Mouse (Mus musculus) midbrain, postnatal 0 days (tissue): ENCODE data around the gene Rgs3. TPM values are rescaled to one million over a fixed set of nuclear protein-coding genes. Genes with fewer than 3 reads are reported as not detected.

Experiments
- ATAC-seq: fragments of 200-750 bp; cut with Nextera tagmentation; 2 replicates; pipeline ENCODE4 v1.8.0; 2017; ENCODE audit warnings: moderate number of reproducible peaks, mild to moderate bottlenecking, moderate TSS enrichment, moderate library complexity; ENCODE audit not compliant: low FRiP score
- DNase-seq: peaks from one replicate; pipeline ENCODE4 v3.0.0-alpha.2; 2015; ENCODE audit warnings: low spot score
- H3K27ac ChIP-seq: fragments of 300-500 bp; sonication (generic); 2 replicates; pipeline ENCODE4 v1.5.1; 2014; ENCODE audit warnings: low read depth, mild to moderate bottlenecking, low read length, mixed read lengths
- H3K27me3 ChIP-seq: fragments of 300-500 bp; sonication (generic); 2 replicates; pipeline ENCODE4 v1.6.1; 2014; ENCODE audit warnings: low read length, control low read depth, mixed read lengths; ENCODE audit not compliant: insufficient read depth
- H3K36me3 ChIP-seq: fragments of 300-500 bp; sonication (generic); 2 replicates; pipeline ENCODE4 v1.6.1; 2014; ENCODE audit warnings: low read length, control low read depth, mixed read lengths; ENCODE audit not compliant: insufficient read depth
- H3K4me1 ChIP-seq: fragments of 300-500 bp; sonication (generic); 2 replicates; pipeline ENCODE4 v1.6.1; 2014; ENCODE audit warnings: mild to moderate bottlenecking, control low read depth, antibody characterized with exemption, low read length, mixed read lengths; ENCODE audit not compliant: insufficient read depth
- H3K4me2 ChIP-seq: fragments of 300-500 bp; sonication (generic); 2 replicates; pipeline ENCODE4 v1.6.1; 2014; ENCODE audit warnings: low read depth, mild to moderate bottlenecking, low read length, mixed read lengths; ENCODE audit not compliant: poor library complexity, severe bottlenecking
- H3K4me3 ChIP-seq: fragments of 300-500 bp; sonication (generic); 2 replicates; pipeline ENCODE4 v1.5.1; 2014; ENCODE audit warnings: low read depth, mild to moderate bottlenecking, low read length, moderate library complexity
- H3K9ac ChIP-seq: fragments of 300-500 bp; sonication (generic); replicated peaks from 2 replicates; pipeline ENCODE4 v1.6.1; 2014; ENCODE audit warnings: mild to moderate bottlenecking, low read length, moderate library complexity, mixed read lengths; ENCODE audit not compliant: poor library complexity, severe bottlenecking
- H3K9me3 ChIP-seq: fragments of 300-500 bp; sonication (generic); 2 replicates; pipeline ENCODE4 v1.6.1; 2016; ENCODE audit warnings: low read length, control low read depth
- CTCF ChIP-seq: IDR thresholded peaks from 2 replicates; pipeline ENCODE4 v1.5.1; 2016; ENCODE audit warnings: antibody characterized with exemption, mild to moderate bottlenecking
- WGBS: fragments of 180-500 bp; shearing (Covaris S2); extraction: QIAGEN DNeasy Blood & Tissue Kit; methylation state at CpG from one replicate; pipeline ENCODE4 v1.1.7; 2014; 5-methylcytosine and 5-hydroxymethylcytosine counted together
- polyA plus RNA-seq: library from polyadenylated mRNA; unstranded; fragments of >200 nt; fragmentation: Nextera tagmentation; extraction: Ambion mirVana; gene quantifications from 2 replicates; pipeline ENCODE4 v1.2.1, GENCODE M21; 2015
- total RNA-seq: library from RNA; depleted of rRNA; stranded (reverse); fragments of >200 nt; gene quantifications from 2 replicates; pipeline ENCODE4 v1.2.3, GENCODE M21; 2014; rRNA removed

The Rgs3 gene
- total and polyA plus RNA-seq, 2 experiments from 2014 or later: 55.6 to 89.4 TPM

DNA sequence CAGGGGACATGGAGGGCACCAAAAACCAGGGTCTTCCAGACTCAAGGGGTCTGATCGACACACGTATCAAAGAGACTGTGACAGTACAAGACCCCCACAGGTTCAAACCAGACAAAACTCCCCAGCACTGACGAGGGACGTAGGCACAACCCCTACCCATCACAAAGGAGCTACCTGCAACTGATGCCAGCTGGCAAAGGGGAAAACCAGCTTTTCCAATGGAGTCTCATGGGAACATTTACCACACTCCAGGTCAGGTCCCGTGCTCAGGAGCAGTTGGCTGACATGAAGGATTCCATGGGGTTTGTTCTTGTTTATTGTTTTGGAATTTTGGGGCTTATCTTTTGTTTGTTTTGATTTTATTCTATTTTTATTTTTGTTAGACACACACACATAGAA, 181.4 kb downstream of the Rgs3 start:
- H3K4me2 ChIP-seq: no peak overlapping the region
- 72% methylated on average over 5 of the region's 5 CpGs for WGBS
- no peaks in the 10 kb centered on the region for H3K4me1 ChIP-seq
- no peaks in the 10 kb centered on the region for H3K9me3 ChIP-seq
- ATAC-seq (no peak), DNase-seq (no peak)
- no peak overlapping the region for H3K27ac ChIP-seq
- no peak for TF ChIP-seq CTCF
- no peak overlapping the region for H3K4me3 ChIP-seq
- H3K36me3 ChIP-seq: no peaks in the 10 kb centered on the region
- H3K9ac ChIP-seq: no peak overlapping the region
- H3K27me3 ChIP-seq: no peaks in the 10 kb centered on the region

DNA sequence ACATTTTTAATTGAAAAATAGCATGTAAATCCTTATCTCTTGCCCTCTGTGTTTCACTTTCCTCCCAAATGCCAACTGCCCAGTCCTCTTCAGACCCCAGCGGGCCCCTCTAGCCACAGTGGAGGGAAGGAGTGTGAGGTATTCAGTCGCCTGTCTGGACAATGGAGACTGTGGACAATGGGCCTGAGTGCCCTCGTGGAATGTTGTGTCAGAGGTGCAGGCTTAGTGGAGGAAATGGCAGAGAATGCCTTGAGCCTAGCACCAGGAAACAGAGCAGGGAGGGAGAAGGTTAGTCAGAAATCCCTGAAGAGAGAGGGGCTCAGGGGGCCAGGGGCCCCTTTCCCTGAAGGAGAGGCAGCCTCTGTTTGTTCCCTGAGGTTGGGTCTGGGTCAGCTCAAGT, 182.0 kb downstream of the Rgs3 start:
- no peak for DNase-seq
- no peaks in the 10 kb centered on the region for H3K36me3 ChIP-seq
- H3K4me1 ChIP-seq: no peaks in the 10 kb centered on the region
- no peak overlapping the region for H3K9ac ChIP-seq
- WGBS: 24% methylated on average over 3 of the region's 3 CpGs
- H3K4me3 ChIP-seq: no peak overlapping the region
- no peak for TF ChIP-seq CTCF
- no peak overlapping the region for H3K27ac ChIP-seq
- no peaks in the 10 kb centered on the region for H3K9me3 ChIP-seq
- ATAC-seq: no peak
- H3K27me3 ChIP-seq: no peaks in the 10 kb centered on the region
- no peak overlapping the region for H3K4me2 ChIP-seq

GRCm38 (mm10) chr4:62742885-62743760, 183.5 kb downstream of the Rgs3 start:
- 69% methylated on average over 14 of the region's 14 CpGs for WGBS
- Histone ChIP-seq H3K36me3 (no peaks in the 10 kb centered on the region), H3K4me2 (no peak overlapping the region), H3K9ac (no peak overlapping the region), H3K27me3 (no peaks in the 10 kb centered on the region), H3K9me3 (no peaks in the 10 kb centered on the region), H3K4me1 (no peaks in the 10 kb centered on the region), H3K4me3 (no peak overlapping the region), H3K27ac (no peak overlapping the region)
- DNase-seq (no peak), ATAC-seq (no peak)
- no peak for TF ChIP-seq CTCF

GRCm38 (mm10) chr4:62744534-62744956, 184.9 kb downstream of the Rgs3 start:
- 61% methylated on average over 10 of the region's 10 CpGs for WGBS
- H3K36me3 ChIP-seq: no peaks in the 10 kb centered on the region
- TF ChIP-seq CTCF: no peak
- no peaks in the 10 kb centered on the region for H3K9me3 ChIP-seq
- ATAC-seq (no peak), DNase-seq (no peak)
- H3K9ac ChIP-seq: no peak overlapping the region
- no peak overlapping the region for H3K4me3 ChIP-seq
- H3K4me1 ChIP-seq: no peaks in the 10 kb centered on the region
- no peak overlapping the region for H3K27ac ChIP-seq
- no peaks in the 10 kb centered on the region for H3K27me3 ChIP-seq
- H3K4me2 ChIP-seq: no peak overlapping the region

- no peak for DNase-seq
- WGBS: 52% methylated on average over 1 of the region's 1 CpGs
- no peak overlapping the region for H3K27ac ChIP-seq
- no peak overlapping the region for H3K4me3 ChIP-seq
- no peaks in the 10 kb centered on the region for H3K36me3 ChIP-seq
- ATAC-seq: no peak
- no peaks in the 10 kb centered on the region for H3K27me3 ChIP-seq
- H3K9ac ChIP-seq: no peak overlapping the region
- H3K4me1 ChIP-seq: no peaks in the 10 kb centered on the region
- H3K9me3 ChIP-seq: no peaks in the 10 kb centered on the region
- H3K4me2 ChIP-seq: no peak overlapping the region
- no peak for TF ChIP-seq CTCF
Observed at GRCm38 (mm10) chr4:62744985-62745638, 185.5 kb downstream of the Rgs3 start.

Other genes with a start within 250 kb of the Rgs3 start
- gene Fkbp15, start 199.3 kb upstream of the Rgs3 start, total RNA-seq: 34.3 and 37.5 TPM in 2 replicates
- 19.8 and 20.2 TPM in 2 replicates for gene Fkbp15, start 199.3 kb upstream of the Rgs3 start, polyA plus RNA-seq
- 15.0 and 21.7 TPM in 2 replicates for gene Slc31a1, start 199.1 kb upstream of the Rgs3 start, total RNA-seq
- 30.9 and 33.3 TPM in 2 replicates for gene Slc31a1, start 199.1 kb upstream of the Rgs3 start, polyA plus RNA-seq
- 41.2 and 62.1 TPM in 2 replicates for gene Cdc26, start 151.2 kb upstream of the Rgs3 start, total RNA-seq
- 73.1 and 73.4 TPM in 2 replicates for gene Cdc26, start 151.2 kb upstream of the Rgs3 start, polyA plus RNA-seq
- 13.4 and 16.0 TPM in 2 replicates for gene Prpf4, start 151.1 kb upstream of the Rgs3 start, total RNA-seq
- gene Prpf4, start 151.1 kb upstream of the Rgs3 start, polyA plus RNA-seq: 12.8 TPM in 2 replicates
- gene Rnf183, start 124.6 kb upstream of the Rgs3 start, total RNA-seq: 0.85 TPM in 1 of 2 replicates, not detected in the other
- 0.11 and 0.39 TPM in 2 replicates for gene Rnf183, start 124.6 kb upstream of the Rgs3 start, polyA plus RNA-seq
- 9.4 and 13.1 TPM in 2 replicates for gene Wdr31, start 89.0 kb upstream of the Rgs3 start, total RNA-seq
- gene Wdr31, start 89.0 kb upstream of the Rgs3 start, polyA plus RNA-seq: 25.1 and 25.9 TPM in 2 replicates
- gene Bspry, start 79.8 kb upstream of the Rgs3 start, total RNA-seq: 1.5 and 1.7 TPM in 2 replicates
- 0.49 and 0.84 TPM in 2 replicates for gene Bspry, start 79.8 kb upstream of the Rgs3 start, polyA plus RNA-seq
- 2.9 and 5.3 TPM in 2 replicates for gene Hdhd3, start 56.4 kb upstream of the Rgs3 start, total RNA-seq
- 4.9 and 5.3 TPM in 2 replicates for gene Hdhd3, start 56.4 kb upstream of the Rgs3 start, polyA plus RNA-seq
- 38.6 and 49.3 TPM in 2 replicates for gene Alad, start 39.9 kb upstream of the Rgs3 start, total RNA-seq
- gene Alad, start 39.9 kb upstream of the Rgs3 start, polyA plus RNA-seq: 74.6 and 80.9 TPM in 2 replicates
- gene Pole3, start 34.8 kb upstream of the Rgs3 start, total RNA-seq: 24.0 and 25.6 TPM in 2 replicates
- 52.6 and 57.3 TPM in 2 replicates for gene Pole3, start 34.8 kb upstream of the Rgs3 start, polyA plus RNA-seq
- 0.38 and 1.6 TPM in 2 replicates for gene 4933430I17Rik, start 34.5 kb upstream of the Rgs3 start, total RNA-seq
- gene 4933430I17Rik, start 34.5 kb upstream of the Rgs3 start, polyA plus RNA-seq: 0.80 and 0.93 TPM in 2 replicates